Mouse (Mus musculus) hindlimb bud, embryonic 11.5 days (tissue): Measurements from ENCODE around the gene Frem1.

Source experiments
- DNase-seq: peaks from one replicate; pipeline ENCODE4 v3.0.0-alpha.2; 2012; ENCODE audit warnings: low read depth, low spot score; ENCODE audit errors: extremely low spot score

Gene Frem1

DNA sequence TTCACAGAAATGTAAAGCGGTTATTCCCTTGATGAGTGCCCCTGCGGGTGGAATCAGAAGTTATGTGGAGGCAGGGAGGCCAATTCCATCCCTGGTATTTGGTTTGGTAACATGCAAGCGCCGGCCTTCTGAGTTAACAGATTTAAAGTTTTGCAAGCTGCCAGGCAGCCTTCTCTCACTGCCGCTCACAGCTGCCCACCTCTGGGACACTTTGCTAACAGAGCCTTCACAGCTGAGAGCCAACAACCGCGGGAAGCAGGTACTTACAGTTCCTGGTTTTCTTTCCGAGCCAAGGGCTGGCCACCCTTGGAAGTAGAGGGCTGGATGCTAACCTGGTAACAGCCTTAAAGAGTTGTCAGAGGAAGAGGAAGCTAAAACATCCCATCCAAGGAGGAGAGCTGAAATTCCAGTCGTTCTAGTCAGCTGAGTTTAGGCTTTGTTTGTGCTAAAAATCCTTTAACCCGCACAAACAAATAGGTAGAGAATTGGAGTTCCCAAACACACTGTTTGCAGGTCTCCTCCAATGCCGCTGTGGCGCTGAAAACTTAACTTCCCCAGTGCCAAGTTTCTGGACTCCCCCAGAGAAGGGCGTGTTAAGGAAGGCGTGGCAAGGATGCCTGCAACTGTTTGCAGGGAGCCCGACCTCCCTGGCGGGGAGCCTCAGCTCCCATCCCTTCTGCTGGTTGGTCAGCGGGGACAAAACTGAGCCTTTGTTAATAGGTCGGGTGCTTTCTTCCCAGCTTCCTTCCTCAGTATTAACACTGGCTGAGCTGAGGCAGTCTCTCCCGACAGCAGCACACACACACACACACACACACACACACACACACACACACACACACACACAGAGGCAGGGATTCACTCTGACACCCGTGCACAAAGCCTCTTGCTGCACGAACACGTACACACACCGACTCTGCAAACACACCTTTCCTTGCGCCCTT lies at the start of gene Frem1:
TSS of gene Frem1 (minus strand) at position 706 of the 944 bp plus-strand sequence.
- no peak for DNase-seq

DNA sequence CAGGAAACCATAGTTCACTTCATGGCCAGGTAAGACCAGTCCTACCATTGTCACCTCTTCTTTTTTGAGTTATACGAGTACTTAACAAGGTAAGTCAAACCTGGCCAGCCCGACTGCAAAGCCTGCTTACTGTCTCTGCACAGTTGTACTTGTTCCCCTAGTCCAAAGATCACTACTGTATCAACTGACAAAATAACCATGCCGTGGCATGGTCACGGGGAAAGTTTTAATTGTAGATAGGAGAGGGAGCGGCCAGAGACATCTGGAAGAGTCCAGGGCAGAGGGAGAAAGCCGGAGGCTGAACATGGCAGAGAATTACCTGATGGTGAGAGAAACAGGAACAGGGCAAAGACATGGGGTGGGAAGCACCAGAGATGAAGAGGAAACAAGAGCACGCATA lies 46.9 kb upstream of the Frem1 start:
- DNase-seq = no peak

DNA sequence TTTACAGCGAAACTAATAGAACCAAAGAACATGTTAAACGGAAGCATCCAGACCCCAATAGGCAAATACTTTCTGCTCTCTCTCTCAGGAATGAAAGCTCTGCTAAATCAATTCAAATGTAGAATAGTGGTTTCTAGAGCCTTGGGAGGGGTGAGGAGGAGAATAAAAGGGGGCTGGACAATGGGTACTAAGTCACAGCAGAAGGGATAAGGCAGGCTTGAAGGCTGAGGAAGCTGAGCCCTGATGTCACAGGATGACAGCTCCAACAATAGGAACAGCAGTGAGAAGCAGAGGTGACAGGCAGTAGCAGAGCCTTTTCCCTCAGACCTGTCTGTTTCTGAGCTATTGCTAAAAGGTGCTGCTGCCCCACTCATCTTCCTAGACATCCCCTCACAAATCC lies 41.8 kb upstream of the Frem1 start:
- DNase-seq = no peak

DNA sequence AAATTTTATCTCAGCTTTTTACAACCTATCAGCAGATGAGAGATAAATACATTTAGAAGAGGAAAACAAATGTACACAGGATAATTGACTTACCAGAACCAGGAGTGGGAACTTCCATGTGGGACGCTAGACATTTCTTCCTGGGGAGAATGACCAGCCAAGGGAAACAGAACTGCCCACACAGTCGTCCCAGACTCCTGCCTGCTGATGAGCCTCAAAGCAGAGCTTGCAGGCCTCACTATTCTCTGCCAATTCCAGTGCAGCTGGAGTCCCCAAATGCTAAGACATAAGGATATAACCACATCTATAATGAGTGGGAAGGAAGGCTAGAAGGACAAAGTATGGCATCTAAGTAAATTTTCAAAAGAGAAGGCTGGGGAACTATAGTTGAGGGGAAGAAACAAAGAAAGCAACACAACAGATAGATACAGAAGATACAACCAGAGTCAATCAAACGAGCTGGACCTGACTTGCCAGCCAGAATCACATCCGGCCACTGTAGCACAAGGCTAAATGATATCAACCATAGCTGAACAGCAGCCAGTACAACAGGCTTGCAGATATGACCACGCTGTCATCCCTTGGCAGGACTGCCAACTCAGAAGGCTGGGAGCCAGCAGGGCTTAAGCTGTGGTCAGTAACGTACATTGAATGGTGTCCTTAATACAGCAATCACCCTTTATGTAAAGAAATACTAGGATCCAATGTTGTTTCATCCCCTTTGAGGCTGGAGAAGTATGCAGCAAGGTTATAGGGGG lies 38.7 kb upstream of the Frem1 start:
- no peak for DNase-seq

DNA sequence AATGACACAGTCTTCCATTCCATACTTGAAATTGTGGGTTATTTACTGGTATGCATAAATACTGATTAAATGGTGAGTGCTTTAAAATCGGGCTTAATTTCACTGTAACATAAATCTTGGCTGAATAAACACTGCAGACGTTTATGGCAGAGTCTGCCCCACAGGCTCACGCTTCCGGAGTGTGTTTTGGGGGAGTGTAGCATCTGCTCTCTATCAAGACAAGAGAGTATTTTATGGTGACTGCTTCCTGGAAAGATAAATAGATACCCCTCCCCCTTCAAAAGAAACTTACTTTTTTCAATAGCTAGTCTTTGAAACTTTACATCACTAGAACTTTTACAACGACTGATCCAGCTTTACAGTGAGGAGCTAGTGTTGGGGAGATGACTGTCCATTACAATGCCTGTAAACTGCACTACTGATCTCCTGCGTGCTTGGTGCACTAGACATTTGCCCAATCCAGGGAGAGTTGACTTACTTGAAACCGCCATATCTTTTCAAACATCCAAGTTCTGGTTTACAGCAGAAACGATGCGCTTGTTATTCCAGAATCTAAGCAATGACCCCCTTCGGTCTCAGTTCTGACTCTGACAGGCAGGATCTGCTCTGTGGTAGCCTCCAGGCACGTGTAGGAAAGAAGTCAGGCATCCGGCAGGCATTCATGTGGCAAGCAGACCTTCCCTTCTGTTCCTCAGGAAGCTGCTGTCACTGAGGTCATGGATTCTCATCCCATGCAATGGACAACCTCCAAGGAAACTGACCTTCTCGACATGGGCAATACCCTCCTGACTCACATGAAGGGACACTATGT lies 28.4 kb upstream of the Frem1 start:
- no peak for DNase-seq

DNA sequence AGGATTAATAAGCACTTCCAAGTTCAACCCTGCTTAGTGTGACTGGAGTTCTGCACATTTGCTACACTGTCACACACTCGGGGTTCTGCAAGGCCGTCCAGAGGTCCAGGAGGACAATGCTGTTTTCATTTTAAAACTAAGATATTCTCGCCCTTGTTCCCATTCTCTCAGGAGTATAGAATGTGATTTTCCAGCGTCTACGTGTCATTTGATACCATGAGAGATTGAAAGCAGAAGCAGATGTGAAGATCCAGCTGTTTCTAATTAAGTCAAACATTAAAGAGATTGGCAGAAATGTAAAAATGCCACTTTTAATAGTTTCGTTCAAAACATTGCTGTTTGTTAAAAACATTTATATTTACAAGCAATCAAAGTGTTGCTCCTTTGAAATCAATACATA lies 12.1 kb upstream of the Frem1 start:
- DNase-seq = peak; percentile 86

DNA sequence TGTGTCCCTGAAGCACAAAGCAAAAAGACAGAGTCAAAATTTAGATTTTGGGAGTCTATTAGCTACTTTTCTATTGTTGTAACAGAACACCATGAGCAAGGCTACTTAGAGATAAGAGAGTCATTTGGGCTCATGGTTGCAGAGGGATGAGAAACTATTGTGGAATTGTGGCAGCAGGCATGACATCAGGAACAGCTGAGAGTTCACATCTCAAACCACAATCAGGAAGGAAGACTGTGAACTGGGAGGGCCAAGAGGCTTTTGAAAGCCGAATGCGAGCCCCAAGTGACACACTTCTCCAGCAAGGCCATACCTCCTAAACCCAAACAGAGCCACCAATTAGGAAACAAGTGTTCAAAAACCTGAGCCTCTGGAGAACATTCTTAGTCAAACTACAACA lies 9.4 kb upstream of the Frem1 start:
- DNase-seq = no peak

DNA sequence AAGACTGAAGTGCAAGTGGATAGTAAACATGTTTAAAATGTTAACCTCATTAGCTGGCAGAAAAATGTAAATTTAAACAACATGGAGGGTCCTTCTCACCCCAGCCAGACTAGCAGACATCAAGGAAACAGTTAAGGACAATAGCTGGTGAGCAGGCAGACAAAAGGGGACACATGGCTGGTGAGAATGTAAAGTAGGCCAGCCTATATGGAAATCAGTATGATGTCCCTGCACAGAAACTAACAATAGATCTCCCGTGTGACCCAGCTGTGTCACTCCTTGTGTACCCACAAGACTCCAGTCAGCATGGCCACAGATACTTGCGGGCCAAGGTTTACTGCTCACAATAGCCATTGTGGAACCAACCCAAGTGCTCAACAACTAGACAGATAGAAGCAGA lies 6.5 kb upstream of the Frem1 start:
- no peak for DNase-seq

DNA sequence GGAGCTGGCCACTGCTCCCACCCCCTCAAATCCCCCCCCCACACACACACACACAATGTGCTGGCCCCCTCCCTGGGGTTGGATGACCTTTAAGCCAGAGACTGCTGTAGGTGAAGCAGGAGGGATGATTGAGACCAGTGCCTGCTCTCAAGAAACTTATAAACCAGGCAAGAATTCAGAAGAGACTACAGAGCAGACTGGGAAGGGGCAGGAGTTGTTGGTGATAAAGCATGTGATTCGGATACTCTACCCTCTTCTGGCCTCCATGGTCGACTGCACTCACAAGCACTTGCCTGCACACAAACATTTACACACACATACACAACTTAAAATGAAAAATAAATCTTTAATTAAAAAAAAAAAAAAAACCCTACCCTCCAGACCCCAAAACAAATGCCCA lies 6.0 kb upstream of the Frem1 start:
- DNase-seq = no peak

DNA sequence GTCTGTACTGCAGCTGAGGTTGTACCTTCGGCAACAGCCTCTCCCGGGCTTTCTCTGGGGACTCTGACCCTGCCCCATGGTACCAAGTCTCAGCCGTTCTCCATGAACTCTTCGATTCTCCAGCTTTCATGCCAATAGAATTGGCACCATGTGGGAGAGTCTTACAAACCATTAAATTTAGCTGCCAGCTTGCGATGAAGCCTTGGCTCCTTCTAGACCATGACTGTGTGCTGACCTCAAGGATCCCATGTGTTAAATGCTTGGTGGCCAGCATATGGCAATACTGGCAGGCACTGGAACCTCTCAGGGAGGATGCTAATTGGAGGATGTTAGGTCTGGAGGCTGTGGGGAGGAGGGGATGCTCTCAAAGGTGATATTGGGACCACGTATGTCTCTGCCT lies 4.4 kb upstream of the Frem1 start:
- no peak for DNase-seq

DNA sequence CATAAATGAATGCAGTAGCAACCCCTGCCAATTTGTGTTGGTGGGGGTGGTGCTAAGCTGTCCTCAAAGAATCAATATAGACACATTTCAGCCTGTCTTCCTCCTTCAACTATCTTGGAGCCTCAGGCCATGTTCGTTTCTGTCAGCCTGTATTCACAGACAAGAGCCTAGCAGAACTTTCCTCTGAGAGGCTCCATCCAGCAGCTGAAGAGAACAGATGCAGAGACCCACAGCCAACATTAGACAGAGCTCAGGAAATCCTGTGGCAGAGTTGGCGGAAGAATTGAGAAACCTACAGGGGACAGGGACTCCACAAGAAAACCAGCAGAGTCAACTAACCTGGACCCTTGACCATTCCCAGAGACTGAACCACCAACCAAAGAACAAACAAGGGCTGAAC lies 3.3 kb upstream of the Frem1 start:
- no peak for DNase-seq

DNA sequence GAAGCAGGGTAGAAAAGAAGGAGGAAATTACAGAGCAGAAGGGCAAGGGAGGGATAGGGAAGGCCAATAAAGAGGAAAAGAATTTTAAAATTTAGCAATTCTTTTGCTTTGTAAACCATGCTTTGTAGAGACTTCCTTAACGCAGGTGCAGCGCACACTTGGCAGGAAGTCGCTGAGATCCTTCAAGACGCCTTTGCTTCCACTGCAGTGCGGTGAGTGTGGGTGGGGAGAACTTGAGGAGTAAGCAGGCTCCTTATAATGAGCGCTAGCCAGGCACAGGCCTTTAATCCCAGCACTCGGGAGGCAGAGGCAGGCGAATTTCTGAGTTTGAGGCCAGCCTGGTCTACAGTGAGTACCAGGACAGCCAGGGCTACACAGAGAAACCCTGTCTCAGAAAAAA lies 1.1 kb upstream of the Frem1 start:
- DNase-seq = no peak

DNA sequence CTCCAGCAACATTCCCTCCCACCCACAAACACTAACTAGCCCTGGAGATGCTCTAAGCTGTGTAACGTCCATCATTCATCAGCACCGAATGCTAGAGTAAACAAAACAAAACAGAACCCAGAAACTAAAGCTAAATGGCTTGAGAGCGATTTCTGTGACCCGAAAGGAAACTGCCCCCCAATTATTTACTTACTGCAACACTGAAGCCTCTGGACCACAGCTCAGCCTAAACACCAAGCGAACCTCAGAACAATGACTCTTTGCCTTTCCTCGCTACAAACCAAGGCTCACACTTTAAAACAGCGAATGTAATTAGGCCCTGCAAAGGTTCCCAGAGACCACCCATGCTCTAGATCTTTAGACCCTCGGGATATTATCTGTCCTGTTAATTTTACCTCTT lies 963 bp downstream of the Frem1 start:
- no peak for DNase-seq

DNA sequence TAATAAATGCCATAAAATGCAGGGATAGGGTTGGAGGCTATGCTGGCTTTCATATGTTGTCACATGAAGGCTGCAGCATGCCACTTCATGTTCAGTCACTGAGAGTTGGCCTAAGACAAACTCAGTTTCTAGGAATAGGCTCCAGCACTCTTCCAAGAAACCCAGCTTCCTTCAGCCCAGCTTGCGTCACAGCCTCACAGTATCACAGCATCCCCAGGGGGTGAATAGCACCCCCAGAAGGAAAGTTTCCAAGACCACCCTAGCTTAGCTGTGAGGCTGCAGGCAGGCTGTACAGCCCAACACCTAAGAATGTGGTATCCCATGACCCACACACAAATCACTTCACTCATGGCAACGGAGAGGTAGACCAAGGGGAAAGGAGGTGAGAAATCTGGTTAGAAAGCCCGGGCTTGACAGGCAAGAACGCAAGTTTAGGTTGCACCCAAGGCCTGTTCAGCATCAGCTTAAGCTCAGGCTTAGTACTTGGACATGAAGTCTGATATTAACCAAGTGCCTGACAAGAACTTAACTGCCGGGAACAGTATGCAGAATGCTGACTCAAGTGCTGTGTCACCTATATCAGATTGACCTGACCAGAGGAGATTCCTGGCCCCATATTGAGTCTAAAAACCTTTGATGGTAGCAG lies 1.9 kb downstream of the Frem1 start:
- no peak for DNase-seq

DNA sequence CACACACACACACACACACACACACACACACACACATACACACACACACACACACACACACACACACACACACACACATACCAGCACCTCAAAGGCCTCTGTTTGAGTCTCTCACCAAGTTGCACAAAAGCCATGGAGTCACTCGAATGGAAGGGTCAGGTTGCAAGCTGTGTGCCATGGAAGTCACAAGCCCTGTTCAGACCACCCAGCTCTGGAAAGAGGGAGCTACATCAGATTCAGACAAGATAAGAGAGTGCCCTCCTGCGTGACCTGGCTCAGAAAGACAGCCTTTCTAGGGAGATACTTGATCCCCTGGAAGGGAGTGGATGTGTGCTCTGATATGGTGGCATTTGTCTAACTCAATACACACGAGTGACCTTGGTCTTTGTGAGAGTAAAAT lies 2.9 kb downstream of the Frem1 start:
- no peak for DNase-seq

DNA sequence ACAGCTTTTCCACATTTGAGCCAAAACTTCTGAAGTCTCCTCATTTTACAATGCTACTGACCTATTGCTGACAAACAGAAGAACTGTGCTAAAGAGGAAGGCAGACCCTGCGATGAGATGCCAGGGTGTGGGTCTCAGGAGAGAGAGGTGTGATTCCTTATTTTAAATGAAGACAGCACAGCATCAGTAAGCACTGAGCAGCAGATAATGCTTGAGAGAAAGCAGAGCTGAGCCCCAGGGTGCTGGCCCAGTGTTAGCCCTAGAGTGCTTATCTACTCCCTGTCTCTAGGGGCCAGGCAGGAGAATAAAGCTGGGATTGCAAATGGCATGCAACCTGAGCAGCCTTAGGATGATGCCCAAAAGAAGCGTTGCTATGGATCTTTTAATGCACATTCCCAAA lies 3.6 kb downstream of the Frem1 start:
- no peak for DNase-seq

DNA sequence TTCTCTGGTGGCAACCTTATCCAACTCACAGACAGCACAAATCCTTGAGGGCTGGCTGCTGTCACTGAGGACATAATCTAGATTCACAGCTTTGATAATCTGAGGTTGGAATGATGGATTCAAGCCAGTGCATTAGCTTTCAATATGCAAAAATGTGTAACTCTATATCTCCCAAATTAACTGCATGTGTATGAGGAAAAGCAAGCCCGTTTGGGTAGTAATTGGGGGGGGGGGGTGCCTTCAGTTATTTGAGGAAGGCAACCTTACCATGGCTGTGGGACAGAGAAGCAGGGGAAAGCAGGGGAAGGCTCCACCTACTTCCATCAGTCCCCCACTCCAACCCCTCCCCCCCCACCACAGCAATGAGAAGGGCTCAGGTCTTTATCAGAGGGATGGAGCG lies 5.3 kb downstream of the Frem1 start:
- DNase-seq = no peak

DNA sequence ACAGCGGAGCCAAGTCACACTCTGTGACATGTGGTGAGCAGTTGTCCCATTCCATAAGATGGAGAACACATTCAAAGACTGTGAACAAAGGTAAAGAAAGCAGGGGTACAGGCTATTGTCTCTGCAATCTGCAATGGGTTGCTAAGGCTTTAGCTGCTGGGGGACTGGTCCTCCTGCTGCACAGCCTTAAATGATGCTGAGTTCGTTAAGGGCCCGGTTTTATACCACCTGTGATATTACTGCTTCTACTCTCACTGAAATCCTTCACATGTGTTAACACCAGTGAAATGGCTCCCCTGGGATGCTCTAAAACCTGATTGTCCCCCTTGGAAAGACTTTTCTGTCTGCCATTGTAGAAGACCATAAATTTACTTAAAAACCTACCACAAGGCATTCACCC lies 6.1 kb downstream of the Frem1 start:
- DNase-seq = no peak

DNA sequence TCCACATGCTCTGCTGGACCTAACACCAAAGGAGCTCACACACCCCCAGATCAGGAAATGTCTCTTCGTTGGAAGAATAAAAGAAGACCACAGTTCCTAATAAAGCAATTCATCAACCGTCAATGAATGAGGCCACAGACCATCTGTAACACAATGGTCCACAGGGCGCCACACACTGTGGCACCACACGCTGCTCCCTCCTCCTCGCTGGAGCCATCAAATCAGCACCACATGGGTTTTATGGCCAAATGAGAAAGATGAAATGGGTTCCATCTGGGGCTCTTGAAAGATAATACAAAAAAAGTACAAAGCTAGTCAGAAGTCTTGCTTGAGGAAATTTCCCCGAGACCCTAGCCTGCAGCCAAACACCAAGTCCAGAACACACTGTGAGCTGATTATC lies 6.9 kb downstream of the Frem1 start:
- no peak for DNase-seq

DNA sequence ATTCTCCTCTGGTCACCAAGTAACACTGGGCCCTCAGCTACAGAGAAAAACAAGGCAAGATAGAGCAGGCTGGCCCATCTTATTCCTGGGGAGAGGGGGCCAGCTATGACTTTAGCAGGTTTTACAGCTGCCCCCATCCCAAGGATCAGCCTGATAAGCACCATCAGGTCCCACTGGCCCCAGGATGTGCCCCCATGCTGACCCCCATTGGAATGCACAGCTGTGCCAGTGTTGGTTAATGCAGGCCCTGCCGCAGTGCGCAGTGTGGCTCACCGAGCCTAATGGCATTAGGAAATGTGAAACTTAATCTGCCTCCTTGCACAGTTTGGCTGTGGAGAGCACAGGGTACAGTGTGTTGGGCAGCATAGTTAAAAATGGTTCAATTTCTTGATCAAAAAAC lies 11.4 kb downstream of the Frem1 start:
- DNase-seq = no peak

DNA sequence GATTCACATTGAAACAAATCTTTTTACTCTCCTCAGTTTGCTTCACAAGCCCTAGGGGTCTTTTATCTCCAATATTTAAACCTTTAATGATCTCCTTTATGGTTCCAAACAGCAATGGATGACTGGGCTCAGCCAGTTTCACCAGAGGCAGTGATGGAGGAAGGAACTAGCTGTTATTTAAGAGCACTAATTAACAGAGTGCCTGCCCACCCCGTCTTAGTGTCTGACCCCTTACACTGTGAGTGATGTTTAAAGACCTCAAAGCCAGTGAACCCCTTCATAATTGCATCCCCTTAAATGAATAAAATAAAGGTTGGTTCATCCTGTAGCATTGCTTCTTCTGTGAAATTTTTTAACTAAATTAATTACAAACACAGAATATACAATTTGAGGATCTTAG lies 19.4 kb downstream of the Frem1 start:
- no peak for DNase-seq
